Mouse (Mus musculus): ENCODE measurements around the gene Lysmd1.

Lysmd1 gene

GRCm38 (mm10) chr3:95139586-95140288, 5.8 kb downstream of the Lysmd1 start:
- no peak for DNase-seq

- DNase-seq = no peak
Measured at GRCm38 (mm10) chr3:95140289-95140595, 6.4 kb downstream of the Lysmd1 start.

- no peak for DNase-seq
Measured at GRCm38 (mm10) chr3:95140795-95141194, 6.9 kb downstream of the Lysmd1 start.

- DNase-seq = no peak
Measured at GRCm38 (mm10) chr3:95141474-95141873, 7.6 kb downstream of the Lysmd1 start.

GRCm38 (mm10) chr3:95141952-95142616, 8.2 kb downstream of the Lysmd1 start, which contains the start of gene Tnfaip8l2:
TSS of gene Tnfaip8l2 (minus strand) at chr3:95142360.
- DNase-seq = no peak

- peak; percentile 80 for DNase-seq
Measured at GRCm38 (mm10) chr3:95142617-95143011, 8.7 kb downstream of the Lysmd1 start.

- DNase-seq = peak; percentile 26
Measured at GRCm38 (mm10) chr3:95147924-95148323, 14.0 kb downstream of the Lysmd1 start.

GRCm38 (mm10) chr3:95153874-95154273, 20.0 kb downstream of the Lysmd1 start:
- DNase-seq = no peak

GRCm38 (mm10) chr3:95159511-95159986, 25.7 kb downstream of the Lysmd1 start:
- no peak for DNase-seq

GRCm38 (mm10) chr3:95159987-95160963, 26.4 kb downstream of the Lysmd1 start, which contains the start of gene Sema6c:
TSS of gene Sema6c (plus strand) at chr3:95160457.
- DNase-seq = peak; percentile 95

GRCm38 (mm10) chr3:95161041-95161551, 27.2 kb downstream of the Lysmd1 start:
- peak; percentile 50 for DNase-seq

GRCm38 (mm10) chr3:95161618-95162344, 27.9 kb downstream of the Lysmd1 start:
- peak; percentile 20 for DNase-seq

- DNase-seq = no peak
Measured at GRCm38 (mm10) chr3:95162345-95162628, 28.4 kb downstream of the Lysmd1 start.

- DNase-seq = no peak
Measured at GRCm38 (mm10) chr3:95163419-95164255, 29.7 kb downstream of the Lysmd1 start.

- no peak for DNase-seq
Measured at GRCm38 (mm10) chr3:95164256-95164550, 30.3 kb downstream of the Lysmd1 start.

- DNase-seq = no peak
Measured at GRCm38 (mm10) chr3:95164840-95165239, 31.0 kb downstream of the Lysmd1 start.

GRCm38 (mm10) chr3:95169996-95170395, 36.1 kb downstream of the Lysmd1 start:
- no peak for DNase-seq

- DNase-seq = no peak
Measured at GRCm38 (mm10) chr3:95171105-95171504, 37.2 kb downstream of the Lysmd1 start.

- DNase-seq = peak; percentile 10
Measured at GRCm38 (mm10) chr3:95172526-95173255, 38.8 kb downstream of the Lysmd1 start.

GRCm38 (mm10) chr3:95173256-95173949, 39.5 kb downstream of the Lysmd1 start:
- peak; percentile 43 for DNase-seq

All from embryo, embryonic 11 days (tissue).